Mouse (Mus musculus): ENCODE results near the gene Mecom.

- TF ChIP-seq POLR2A (IDR thresholded peaks at IDR 0.05; ENCODE audit: extremely low read depth, insufficient read depth, low read length) (no peak), CTCF (IDR thresholded peaks at IDR 0.05; ENCODE audit: extremely low read depth, insufficient read depth, low read length) (no peak)
Measured at GRCm38 (mm10) chr3:30016766-30017165, 531.0 kb downstream of the Mecom start.

Measured in cortical plate, adult 2 months (tissue).